Mouse (Mus musculus) ES-E14 (cell line): ENCODE data around the gene Ccdc62. TPM values are rescaled to one million over a fixed set of nuclear protein-coding genes. Genes with fewer than 3 reads are reported as not detected.

Experiments used
- DNase-seq: peaks from one replicate; pipeline ENCODE4 v3.0.0-alpha.2; 2013; ENCODE audit warnings: low read depth, low spot score
- H3K27ac ChIP-seq: 2 replicates; pipeline ENCODE4 v1.5.1; 2012; ENCODE audit warnings: low read depth, mild to moderate bottlenecking, low read length, moderate library complexity, mixed read lengths; ENCODE audit not compliant: poor library complexity, insufficient read depth, severe bottlenecking
- H3K36me3 ChIP-seq: 2 replicates; pipeline ENCODE4 v1.6.1; 2012; ENCODE audit warnings: mild to moderate bottlenecking, low read length, moderate library complexity, mixed read lengths; ENCODE audit not compliant: control insufficient read depth, poor library complexity, insufficient read depth, severe bottlenecking
- H3K4me1 ChIP-seq, 2 experiments: fragments of 150-350 bp in 1 of 2; sonication (generic) in 1 of 2; 2 replicates each; pipeline ENCODE4 v1.6.1; 2012; ENCODE audit warnings: low read length in 2 of 2, mild to moderate bottlenecking in 1 of 2, mixed read lengths in 1 of 2; ENCODE audit not compliant: control insufficient read depth in 2 of 2, insufficient read depth in 2 of 2, poor library complexity in 1 of 2
- H3K4me3 ChIP-seq, 2 experiments: fragments of 150-350 bp in 1 of 2; sonication (generic) in 1 of 2; 2 replicates each; pipeline ENCODE4 v1.5.1; 2012; ENCODE audit warnings: low read length in 2 of 2, low read depth in 1 of 2, mild to moderate bottlenecking in 1 of 2, mixed read lengths in 1 of 2; ENCODE audit not compliant: insufficient read depth in 1 of 2, poor library complexity in 1 of 2, severe bottlenecking in 1 of 2
- H3K9ac ChIP-seq: 2 replicates; pipeline ENCODE4 v1.6.1; 2012; ENCODE audit warnings: low read depth, mild to moderate bottlenecking, low read length, mixed read lengths; ENCODE audit not compliant: poor library complexity, insufficient read depth, severe bottlenecking
- H3K9me3 ChIP-seq: fragments of 150-350 bp; sonication (generic); 2 replicates; pipeline ENCODE4 v1.6.1; 2012; ENCODE audit warnings: low read depth, mild to moderate bottlenecking, low read length; ENCODE audit not compliant: control insufficient read depth, insufficient read depth
- CHD2 ChIP-seq: IDR thresholded peaks from 2 replicates; pipeline ENCODE4 v1.6.1; 2014; ENCODE audit warnings: mild to moderate bottlenecking, low read depth, low read length, inconsistent platforms
- HCFC1 ChIP-seq: IDR thresholded peaks from 2 replicates; pipeline ENCODE4 v1.6.1; 2012; ENCODE audit warnings: low read length, inconsistent platforms, borderline replicate concordance; ENCODE audit not compliant: insufficient read depth
- MAFK ChIP-seq: IDR thresholded peaks from 2 replicates; pipeline ENCODE4 v1.6.1; 2014; ENCODE audit warnings: mild to moderate bottlenecking, low read depth, low read length, inconsistent platforms; ENCODE audit not compliant: insufficient read depth
- ZC3H11A ChIP-seq: IDR thresholded peaks from 2 replicates; pipeline ENCODE4 v1.6.1; 2012; ENCODE audit warnings: low read depth, mild to moderate bottlenecking, inconsistent platforms, low read length, borderline replicate concordance
- ZNF384 ChIP-seq: IDR thresholded peaks from 2 replicates; pipeline ENCODE4 v1.6.1; 2012; ENCODE audit warnings: low read depth, low read length, inconsistent platforms
- in situ Hi-C, 2 experiments: fragments of 600-800 bp; cut with MboI; formaldehyde crosslinking; loops; one replicate each; pipeline ENCODE4 v1.15.1; 2025; ENCODE audit warnings: low sequenced_read_pairs in 2 of 2, inconsistent platforms in 1 of 2; ENCODE audit not compliant: unreplicated experiment in 2 of 2
- total RNA-seq: library from RNA; depleted of rRNA; stranded (reverse); fragments of 300-350 nt; gene quantifications from 2 replicates; pipeline ENCODE4 v1.2.3, GENCODE M21; 2012

Ccdc62 gene
- total RNA-seq, 1 experiment = 6.3 TPM

- Histone ChIP-seq H3K4me1 (peaks cover 0 to 13% of the 10 kb centered on the region in 2 experiments; a peak in 2 of 4 replicates), H3K27ac (no peak overlapping the region), H3K9me3 (no peaks in the 10 kb centered on the region), H3K9ac (no peak overlapping the region), H3K36me3 (peaks cover 8% of the 10 kb centered on the region; the same call in 1 of the 2 replicates), H3K4me3 (no peak overlapping the region)
- DNase-seq = no peak
- in situ Hi-C loops = no loop called here
- TF ChIP-seq ZC3H11A (no peak), HCFC1 (no peak), ZNF384 (no peak), CHD2 (no peak), MAFK (no peak)
These were observed 63.0 kb downstream of the Ccdc62 start for GRCm38 (mm10) chr5:123993263-123994036.

- no peak overlapping the region for H3K27ac ChIP-seq
- in situ Hi-C loops = no loop called here
These were observed 64.0 kb downstream of the Ccdc62 start for GRCm38 (mm10) chr5:123994468-123994867.

GRCm38 (mm10) chr5:123995388-123995787 is 64.9 kb downstream of the Ccdc62 start:
- H3K4me1 ChIP-seq = peaks cover 0 to 20% of the 10 kb centered on the region in 2 experiments; a peak in 2 of 4 replicates
- H3K9me3 ChIP-seq = no peaks in the 10 kb centered on the region
- in situ Hi-C loops = no loop called here
- H3K27ac ChIP-seq = no peak overlapping the region
- TF ChIP-seq MAFK = no peak
- TF ChIP-seq ZC3H11A = no peak
- no peak for TF ChIP-seq HCFC1
- no peak for TF ChIP-seq ZNF384
- TF ChIP-seq CHD2 = no peak
- H3K4me3 ChIP-seq = no peak overlapping the region
- no peak for DNase-seq
- H3K9ac ChIP-seq = no peak overlapping the region
- peaks cover 10% of the 10 kb centered on the region; the same call in 1 of the 2 replicates for H3K36me3 ChIP-seq

More at GRCm38 (mm10) chr5:123994468-123994867, 64.0 kb downstream of the Ccdc62 start:
- H3K4me3 ChIP-seq = no peak overlapping the region
- peaks cover 0 to 17% of the 10 kb centered on the region in 2 experiments; a peak in 2 of 4 replicates for H3K4me1 ChIP-seq
- H3K36me3 ChIP-seq = peaks cover 8% of the 10 kb centered on the region; the same call in 1 of the 2 replicates
- TF ChIP-seq ZC3H11A (no peak), HCFC1 (no peak), ZNF384 (no peak), CHD2 (no peak), MAFK (no peak)
- no peak overlapping the region for H3K9ac ChIP-seq
- no peaks in the 10 kb centered on the region for H3K9me3 ChIP-seq
- no peak for DNase-seq

- Histone ChIP-seq H3K9me3 (no peaks in the 10 kb centered on the region), H3K27ac (no peak overlapping the region), H3K36me3 (peaks cover 12% of the 10 kb centered on the region; the same call in 1 of the 2 replicates), H3K4me3 (peak overlapping the region in 1 of 2 experiments; percentile 16; a peak in 1 of 4 replicates), H3K9ac (no peak overlapping the region), H3K4me1 (peaks cover 0 to 23% of the 10 kb centered on the region in 2 experiments; a peak in 2 of 4 replicates)
- in situ Hi-C loops = no loop called here
- TF ChIP-seq HCFC1 = no peak
- TF ChIP-seq ZNF384 = no peak
- TF ChIP-seq ZC3H11A = no peak
- TF ChIP-seq MAFK = no peak
- TF ChIP-seq CHD2 = no peak
- peak; percentile 70 for DNase-seq
These were observed 65.7 kb downstream of the Ccdc62 start for GRCm38 (mm10) chr5:123996194-123996593.
